Mouse (Mus musculus) left cerebral cortex, postnatal 25 days (tissue): ENCODE data around the gene Surf2. TPM values are rescaled to one million over a fixed set of nuclear protein-coding genes. Genes with fewer than 3 reads are reported as not detected.
"Not testable (repeated sequence)": the region's sequence is repeated elsewhere in the genome, so short reads cannot be mapped to it uniquely, and the experiment has no call there.

Source experiments
- DNase-seq, 2 experiments: peaks; one replicate each; pipeline ENCODE4 v3.0.0; 2022; ENCODE audit warnings: low spot score in 2 of 2, mixed read lengths in 1 of 2
- intact Hi-C: fragments of 180-260 bp; cut with DNase I; formaldehyde crosslinking; loops from one replicate; pipeline ENCODE4 v1.15.1; 2025
- total RNA-seq, 2 experiments: library from RNA; stranded (reverse); gene quantifications; 2 replicates each; pipeline ENCODE4 v1.2.3; 2021

Gene Surf2
- 10 to 100 TPM; 33.4 to 37.1 TPM for total RNA-seq

GRCm38 (mm10) chr2:26915927-26916728, at the start of gene Surf2, which contains the start of gene Surf1:
Gene Surf2, plus strand, starts transcription at chr2:26916367.
Gene Surf1, minus strand, starts transcription at chr2:26916530.
- peak; percentile 88 to 94 for DNase-seq
- intact Hi-C loops, result loop anchor here (10.0 kb wide), 1 partner anchor 471 kb away; the partner anchor contains the start of gene Sec16a

DNA sequence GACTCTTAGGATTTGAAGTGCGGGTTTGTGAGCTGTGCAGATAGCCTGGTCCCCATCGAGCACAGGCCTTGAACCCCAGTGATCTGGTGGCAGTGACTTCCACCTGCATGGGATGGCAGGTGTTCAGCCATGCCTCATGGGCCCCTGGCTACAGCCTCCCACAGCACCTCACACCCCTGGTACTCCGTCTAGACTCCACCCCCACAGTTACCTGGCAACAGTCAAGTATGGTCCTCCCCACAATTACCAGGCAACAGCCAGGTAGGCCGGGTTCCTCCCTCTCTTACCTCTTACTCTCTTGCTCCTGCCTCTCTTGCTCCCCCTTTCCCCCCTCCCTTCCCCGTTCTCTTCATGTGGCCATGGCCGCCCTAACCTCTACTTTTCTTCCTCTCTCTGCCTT, 45.5 kb upstream of the Surf2 start:
- no peak for DNase-seq
- intact Hi-C loops, result no loop called here

- no peak for DNase-seq
- intact Hi-C loops, result no loop called here
These were observed 37.6 kb upstream of the Surf2 start for GRCm38 (mm10) chr2:26878571-26878970.

DNA sequence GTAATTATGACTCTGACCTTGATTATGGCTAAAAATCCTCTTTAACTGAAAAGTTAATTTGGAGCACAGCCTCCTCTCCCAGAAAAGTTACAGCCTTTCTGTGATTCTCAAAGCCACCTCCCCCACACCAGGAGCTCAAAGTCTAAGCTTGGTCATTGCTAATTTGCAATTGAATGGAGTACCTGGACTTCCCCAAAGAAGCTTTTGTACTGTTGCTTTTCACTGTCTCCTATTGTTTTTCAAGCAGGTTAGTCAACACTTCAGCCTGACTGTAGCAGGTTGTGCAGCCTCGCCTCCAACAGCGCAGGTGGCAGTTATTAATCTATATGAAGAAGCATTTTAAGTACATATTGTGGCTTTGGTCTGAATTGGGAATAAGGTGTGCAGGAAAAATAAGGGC, 30.6 kb upstream of the Surf2 start:
- DNase-seq, intact Hi-C loops: not testable (repeated sequence)

- DNase-seq, intact Hi-C loops: not testable (repeated sequence)
These were observed 30.0 kb upstream of the Surf2 start for GRCm38 (mm10) chr2:26886170-26886569.

DNA sequence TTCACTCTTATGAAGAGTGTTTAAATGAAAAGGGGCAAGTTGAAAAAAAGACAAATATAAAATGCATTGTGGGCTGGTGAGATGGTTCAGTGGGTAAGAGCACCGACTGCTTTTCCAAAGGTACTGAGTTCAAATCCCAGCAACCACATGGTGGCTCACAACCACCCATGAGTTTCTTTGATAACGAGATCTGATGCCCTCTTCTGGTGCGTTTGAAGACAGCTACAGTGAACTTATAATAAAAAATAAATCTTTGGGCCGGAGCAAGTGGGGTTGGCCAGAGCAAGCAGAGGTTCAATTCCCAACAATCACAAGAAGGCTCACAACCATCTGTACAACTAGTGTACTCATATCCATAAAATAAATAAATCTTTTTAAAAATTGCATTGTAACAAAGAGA, 20.3 kb upstream of the Surf2 start:
- intact Hi-C loops, result no loop called here
- no peak for DNase-seq

GRCm38 (mm10) chr2:26900731-26901130, 15.4 kb upstream of the Surf2 start:
- intact Hi-C loops, result loop anchor here (5.0 to 10.0 kb wide), 2 partner anchors 258 to 586 kb away; partner anchors contain the start of gene Gpsm1
- DNase-seq, result no peak

- DNase-seq, result no peak
- intact Hi-C loops, result loop anchor here (5.0 to 10.0 kb wide), 2 partner anchors 260 to 587 kb away; partner anchors contain the start of gene Gpsm1
These were observed 14.2 kb upstream of the Surf2 start for GRCm38 (mm10) chr2:26901834-26902400.

GRCm38 (mm10) chr2:26902467-26903220, 13.5 kb upstream of the Surf2 start, which contains the start of gene Surf6:
Gene Surf6, minus strand, starts transcription at chr2:26902879.
- intact Hi-C loops, result loop anchor here (5.0 to 10.0 kb wide), 2 partner anchors 260 to 588 kb away; partner anchors contain the start of gene Gpsm1
- DNase-seq, result peak; percentile 96 to 99

DNA sequence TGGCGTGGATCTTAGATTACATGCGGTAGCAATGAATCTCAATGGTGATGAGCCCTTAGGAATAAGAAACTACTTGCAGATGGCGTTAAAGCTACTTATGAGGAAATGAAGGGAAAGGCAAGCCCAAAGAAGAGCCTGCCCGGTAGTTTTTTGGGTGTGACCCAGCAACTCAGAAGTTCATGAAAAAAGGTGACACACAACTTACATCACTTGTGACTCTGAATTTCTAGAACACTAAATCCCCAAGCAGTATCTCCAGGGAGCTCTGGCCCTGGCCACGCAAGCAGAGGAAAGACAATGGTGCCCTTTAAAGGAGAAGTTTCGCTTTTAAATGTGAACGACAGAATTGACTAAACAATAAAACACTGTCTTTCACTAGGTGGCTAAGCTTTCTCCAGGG, 12.9 kb upstream of the Surf2 start:
- intact Hi-C loops, result loop anchor here (5.0 to 10.0 kb wide), 2 partner anchors 261 to 589 kb away; partner anchors contain the start of gene Gpsm1
- no peak for DNase-seq

DNA sequence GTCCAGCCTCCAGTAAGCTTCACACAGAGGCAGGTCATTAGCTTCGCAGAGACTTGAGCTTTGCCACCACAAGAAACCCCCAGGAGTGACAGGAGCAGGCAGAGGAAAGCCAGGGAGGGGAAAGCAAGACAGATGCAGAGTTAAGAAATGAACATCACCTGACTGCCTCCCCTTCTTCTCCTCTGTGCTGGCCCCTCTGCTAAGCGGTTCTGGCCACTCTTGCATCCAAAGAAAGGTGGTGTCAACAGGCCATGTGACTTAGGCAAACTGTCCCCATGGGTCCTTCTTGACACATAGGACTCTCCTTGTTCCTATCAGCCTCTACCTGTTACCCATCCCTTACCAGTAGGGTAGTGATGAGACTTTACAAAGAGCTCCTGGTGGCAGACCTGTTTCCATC, 10.2 kb upstream of the Surf2 start:
- intact Hi-C loops, result loop anchor here (10.0 kb wide), 1 partner anchor 591 kb away; the partner anchor contains the start of gene Gpsm1
- no peak for DNase-seq

DNA sequence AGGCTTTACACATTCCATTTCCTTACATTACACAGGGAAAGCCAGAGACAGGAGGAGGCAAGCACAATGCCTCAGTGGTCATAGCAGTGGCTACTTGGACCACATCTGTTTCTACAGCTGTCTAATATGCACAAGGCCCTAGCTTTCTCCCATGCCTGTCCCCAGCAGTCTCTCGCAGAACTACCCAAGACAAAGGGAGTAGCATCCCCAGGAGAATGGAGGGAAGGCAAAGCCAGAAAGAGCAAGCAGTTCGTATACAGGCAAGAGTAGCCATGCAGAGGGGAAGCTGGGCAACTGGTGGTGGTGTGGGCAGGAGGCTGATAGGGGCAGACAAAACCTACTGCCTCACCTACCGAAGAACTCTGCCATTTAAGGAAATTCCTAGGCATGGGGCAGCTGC, 9.7 kb upstream of the Surf2 start:
- no peak for DNase-seq
- intact Hi-C loops, result loop anchor here (10.0 kb wide), 1 partner anchor 592 kb away; the partner anchor contains the start of gene Gpsm1

- DNase-seq, result no peak
- intact Hi-C loops, result loop anchor here (10.0 kb wide), 1 partner anchor 592 kb away; the partner anchor contains the start of gene Gpsm1
These were observed 9.1 kb upstream of the Surf2 start for GRCm38 (mm10) chr2:26907109-26907508.

- intact Hi-C loops, result loop anchor here (10.0 kb wide), 1 partner anchor 594 kb away; the partner anchor contains the start of gene Gpsm1
- no peak for DNase-seq
These were observed 7.3 kb upstream of the Surf2 start for GRCm38 (mm10) chr2:26908710-26909386.

- intact Hi-C loops, result loop anchor here (10.0 kb wide), 1 partner anchor 595 kb away; the partner anchor contains the start of gene Gpsm1
- DNase-seq, result no peak
These were observed 6.8 kb upstream of the Surf2 start for GRCm38 (mm10) chr2:26909387-26909784.

DNA sequence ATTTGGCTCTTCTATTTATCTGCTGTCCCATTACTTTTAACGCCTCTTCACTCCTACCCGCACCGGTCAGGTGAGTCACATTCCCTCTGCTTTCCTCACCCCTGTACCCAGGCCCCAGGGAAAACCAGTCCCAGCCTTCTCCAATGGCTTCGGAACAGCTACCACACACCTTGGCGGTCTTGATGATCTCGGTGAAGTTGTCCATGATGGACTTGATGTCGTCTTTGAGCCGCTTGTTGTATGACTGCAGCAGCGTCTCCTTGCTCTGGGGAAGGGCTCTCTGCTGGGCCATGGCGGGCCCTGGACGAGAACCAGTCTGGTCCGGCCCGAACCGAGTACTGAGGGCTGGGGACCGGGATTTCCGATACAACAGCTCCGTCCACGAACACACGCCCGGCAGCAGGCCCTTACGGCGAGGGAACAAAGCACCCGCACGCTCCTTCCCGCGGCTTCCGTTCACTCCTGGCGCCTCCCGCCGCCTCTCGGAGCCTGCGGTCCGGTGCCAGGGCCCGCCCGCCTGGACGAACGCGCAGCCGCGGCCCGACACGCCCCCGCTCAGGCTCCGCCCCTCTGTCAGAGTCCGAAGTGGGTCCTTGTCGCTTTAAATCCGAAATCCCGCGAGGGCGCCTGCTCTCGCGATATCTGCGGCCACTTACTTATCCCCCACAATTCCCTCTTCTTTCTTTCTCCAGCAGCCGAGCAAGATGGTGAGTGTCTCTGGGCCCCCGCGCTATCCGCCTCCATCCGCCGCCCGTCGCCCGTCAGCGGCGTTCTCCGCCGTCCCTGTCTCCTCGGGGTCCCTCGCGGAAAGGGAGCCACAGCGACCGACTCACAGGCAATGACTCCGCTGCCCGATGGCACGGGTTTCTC, 5.8 kb upstream of the Surf2 start, which contains the start of the genes Med22 and Rpl7a:
TSS of gene Med22 (minus strand) at position 554 of the 870 bp plus-strand sequence.
TSS of gene Rpl7a (plus strand) at position 641 of the 870 bp plus-strand sequence.
- intact Hi-C loops, result loop anchor here (5.0 to 10.0 kb wide), 3 partner anchors 102 to 466 kb away; partner anchors contain the start of genes Sec16a and Slc2a6
- peak; percentile 99 to 100 for DNase-seq

- intact Hi-C loops, result loop anchor here (5.0 to 10.0 kb wide), 3 partner anchors 101 to 466 kb away; partner anchors contain the start of genes Sec16a and Slc2a6
- no peak for DNase-seq
These were observed 5.0 kb upstream of the Surf2 start for GRCm38 (mm10) chr2:26910994-26911765.
